In the genomic region with DNA sequence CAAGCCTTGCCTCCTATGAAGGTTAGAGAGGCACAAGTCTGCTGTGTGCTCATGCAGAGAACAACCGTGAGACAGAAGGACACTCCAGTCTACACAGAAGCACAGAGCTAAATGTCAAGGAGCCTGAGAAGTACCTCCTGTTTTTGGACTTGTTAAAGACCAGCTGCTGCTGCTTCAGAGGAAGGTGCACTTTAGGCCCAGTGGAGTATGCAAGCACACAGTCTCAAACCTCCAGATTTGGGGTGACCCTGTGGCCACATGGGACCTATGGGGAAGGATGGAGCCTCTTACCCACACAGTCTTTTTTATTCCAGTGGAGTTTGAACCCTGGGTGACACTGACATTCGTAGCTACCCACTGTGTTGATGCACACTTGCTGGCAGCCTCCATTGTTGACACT, we compare ENCODE assay signal across 32 mouse cellular contexts. TPM values are rescaled to one million over a fixed set of nuclear protein-coding genes. Genes with fewer than 3 reads are reported as not detected.
A peak's percentile ranks its signal among the peaks of the same experiment; 100 is the strongest.
DNase-seq lines count a peak whose midpoint lies in the region; ATAC-seq and TF ChIP-seq lines count a peak whose summit lies in the region.
"Had no signal": no experiment of that assay in that cellular context is flagged by ENCODE, and none has a peak within 500 bp of the region (broad histone marks: within the 10 kb centered on the region; RNA-seq: fewer than 3 reads in every experiment).

No protein-coding gene starts in this region.

- DNase-seq in adrenal gland, adult 2 months: peak; percentile 51
- DNase-seq in adrenal gland, postnatal 25 days: no peak
- peak; percentile 46 for DNase-seq in lung, postnatal 0 days (ENCODE audit: low spot score)
- no peak for DNase-seq in lung, postnatal 4 days
- DNase-seq in midbrain, embryonic 11.5 days (ENCODE audit: low spot score, missing footprints): peak; percentile 35
- DNase-seq in adrenal gland, postnatal 36 days: peak; percentile 16 to 17
- DNase-seq: B cell, adult 2 months; cerebellum, adult 11-12 months; cerebellum, adult 8-10 months; cerebellum, postnatal 10 days; cerebellum, postnatal 36 days; embryo, embryonic 11 days; gastrocnemius, postnatal 10 days; gastrocnemius, postnatal 36 days; heart, adult 2 months; heart, postnatal 14 days; heart, postnatal 4 days had no signal

- H3K27ac ChIP-seq in lung, postnatal 0 days (ENCODE audit: low read length): no peak overlapping the region
- H3K27ac ChIP-seq in midbrain, embryonic 11.5 days (ENCODE audit: low read depth, low read length): no peak overlapping the region
- no peak overlapping the region for H3K27ac ChIP-seq in midbrain, embryonic 13.5 days
- H3K27ac ChIP-seq: embryonic facial prominence, embryonic 10.5 days; embryonic facial prominence, embryonic 13.5 days; forebrain, embryonic 13.5 days; heart, adult 2 months; heart, embryonic 10.5 days; heart, embryonic 13.5 days; hindbrain, embryonic 14.5 days; hindbrain, postnatal 0 days had no signal

- no peaks in the 10 kb centered on the region for H3K9me3 ChIP-seq in lung, postnatal 0 days (ENCODE audit: low read length)
- H3K9me3 ChIP-seq in midbrain, embryonic 11.5 days (ENCODE audit: control insufficient read depth, low read length): no peaks in the 10 kb centered on the region
- H3K9me3 ChIP-seq in midbrain, embryonic 13.5 days: no peaks in the 10 kb centered on the region
- H3K9me3 ChIP-seq: embryonic facial prominence, embryonic 10.5 days; embryonic facial prominence, embryonic 13.5 days; forebrain, embryonic 13.5 days; G1E; heart, embryonic 10.5 days; heart, embryonic 13.5 days had no signal

- H3K4me3 ChIP-seq in lung, postnatal 0 days (ENCODE audit: low read depth, low read length): no peak overlapping the region
- no peak overlapping the region for H3K4me3 ChIP-seq in midbrain, embryonic 11.5 days (ENCODE audit: low read depth, low read length)
- H3K4me3 ChIP-seq in midbrain, embryonic 13.5 days (replicated peaks): no peak overlapping the region
- H3K4me3 ChIP-seq: embryonic facial prominence, embryonic 10.5 days; embryonic facial prominence, embryonic 13.5 days; erythroblast, embryonic 14.5 days; forebrain, embryonic 13.5 days; heart, adult 2 months; heart, embryonic 10.5 days; heart, embryonic 13.5 days had no signal

- WGBS in lung, postnatal 0 days: 39% methylated on average over 2 of the region's 2 CpGs
- 80% methylated on average over 2 of the region's 2 CpGs for WGBS in midbrain, embryonic 11.5 days
- WGBS in midbrain, embryonic 13.5 days: 80% methylated on average over 2 of the region's 2 CpGs

- no peaks in the 10 kb centered on the region; the same call in 1 of the 2 replicates for H3K4me1 ChIP-seq in lung, postnatal 0 days (ENCODE audit: insufficient read depth, low read depth, low read length)
- H3K4me1 ChIP-seq in midbrain, embryonic 11.5 days (ENCODE audit: control insufficient read depth, insufficient read depth, low read length): no peaks in the 10 kb centered on the region
- no peaks in the 10 kb centered on the region for H3K4me1 ChIP-seq in midbrain, embryonic 13.5 days (replicated peaks)
- H3K4me1 ChIP-seq: embryonic facial prominence, embryonic 10.5 days; forebrain, embryonic 13.5 days had no signal

- TF ChIP-seq CTCF in lung, postnatal 0 days (IDR thresholded peaks at IDR 0.05): no peak

- no peak for TF ChIP-seq EP300 in lung, postnatal 0 days (IDR thresholded peaks at IDR 0.05)

- H3K36me3 ChIP-seq in lung, postnatal 0 days (ENCODE audit: insufficient read depth, low read length): no peaks in the 10 kb centered on the region
- H3K36me3 ChIP-seq in midbrain, embryonic 11.5 days (ENCODE audit: control insufficient read depth, insufficient read depth, low read length): no peaks in the 10 kb centered on the region
- no peaks in the 10 kb centered on the region for H3K36me3 ChIP-seq in midbrain, embryonic 13.5 days
- H3K36me3 ChIP-seq: embryonic facial prominence, embryonic 10.5 days; embryonic facial prominence, embryonic 13.5 days; heart, embryonic 10.5 days; heart, embryonic 13.5 days had no signal

- H3K4me2 ChIP-seq in lung, postnatal 0 days (replicated peaks; ENCODE audit: low read depth, low read length): no peak overlapping the region
- no peak overlapping the region for H3K4me2 ChIP-seq in midbrain, embryonic 11.5 days
- H3K4me2 ChIP-seq in midbrain, embryonic 13.5 days (replicated peaks): no peak overlapping the region
- H3K4me2 ChIP-seq: embryonic facial prominence, embryonic 13.5 days; forebrain, embryonic 13.5 days; heart, embryonic 13.5 days; hindbrain, embryonic 14.5 days had no signal

- H3K27me3 ChIP-seq in lung, postnatal 0 days (replicated peaks; ENCODE audit: insufficient read depth, low read length): no peaks in the 10 kb centered on the region
- H3K27me3 ChIP-seq in midbrain, embryonic 11.5 days (ENCODE audit: control insufficient read depth, insufficient read depth, low read length): no peaks in the 10 kb centered on the region
- peaks cover 11% of the 10 kb centered on the region; the same call in 1 of the 2 replicates for H3K27me3 ChIP-seq in midbrain, embryonic 13.5 days
- H3K27me3 ChIP-seq: CH12.LX; heart, embryonic 13.5 days had no signal

- peak; percentile 51 for ATAC-seq in lung, postnatal 0 days
- no peak for ATAC-seq in midbrain, embryonic 11.5 days (ENCODE audit: low FRiP score)
- no peak for ATAC-seq in midbrain, embryonic 13.5 days
- no peak for ATAC-seq in inflammation-experienced regulatory T-cells, adult 6 months
- ATAC-seq: forebrain, embryonic 13.5 days; forebrain, embryonic 16.5 days; hindbrain, postnatal 0 days; Patski had no signal

- no peak overlapping the region for H3K9ac ChIP-seq in lung, postnatal 0 days (replicated peaks; ENCODE audit: low read depth)
- H3K9ac ChIP-seq in midbrain, embryonic 11.5 days (ENCODE audit: low read length): no peak overlapping the region
- H3K9ac ChIP-seq in midbrain, embryonic 13.5 days (replicated peaks): no peak overlapping the region
- H3K9ac ChIP-seq: embryonic facial prominence, embryonic 13.5 days; forebrain, embryonic 13.5 days; heart, embryonic 13.5 days; hindbrain, embryonic 14.5 days had no signal

RNA-seq across cellular contexts. Expression of a gene that starts 34.1 kb away (rescaled TPM):
- total RNA-seq in adrenal gland, adult 2 months (2021): under 1 TPM; 0.17 to 0.62 TPM
- 0.10 and 0.22 TPM in 2 replicates for polyA plus RNA-seq in adrenal gland, adult 2 months (2012; rRNA removed)
- total RNA-seq in adrenal gland, postnatal 25 days (2021): 0.52 and 1.3 TPM in 2 replicates
- polyA plus RNA-seq in lung, postnatal 0 days (2015; fragmentation: Nextera tagmentation; extraction: Ambion mirVana): 14.9 TPM in 2 replicates
- 3.6 and 4.2 TPM in 2 replicates for polyA plus RNA-seq in midbrain, embryonic 11.5 days (2014; fragmentation: Nextera tagmentation; extraction: Ambion mirVana)
- 1.5 and 1.7 TPM in 2 replicates for polyA plus RNA-seq in midbrain, embryonic 13.5 days (2015; fragmentation: Nextera tagmentation; extraction: Ambion mirVana)
- total RNA-seq in adrenal gland, postnatal 36 days (2021): under 1 TPM; 0.26 to 0.56 TPM
- not detected for polyA plus RNA-seq in inflammation-experienced regulatory T-cells, adult 6 months (2017; shearing (Covaris generic))
- total RNA-seq: CH12.LX; granulocyte monocyte progenitor cell, adult 5-6 weeks had no signal
- polyA plus RNA-seq: erythroblast, embryonic 14.5 days; Patski had no signal

RNA-seq across cellular contexts. Expression of a gene that starts 49.6 kb away (rescaled TPM):
- total RNA-seq in adrenal gland, adult 2 months (2021): 1 to 10 TPM; 1.1 to 1.4 TPM
- 0.06 and 2.3 TPM in 2 replicates for polyA plus RNA-seq in adrenal gland, adult 2 months (2012; rRNA removed)
- 0.24 and 0.48 TPM in 2 replicates for total RNA-seq in adrenal gland, postnatal 25 days (2021)
- polyA plus RNA-seq in lung, postnatal 0 days (2015; fragmentation: Nextera tagmentation; extraction: Ambion mirVana): 0.57 and 0.58 TPM in 2 replicates
- 1.1 and 1.3 TPM in 2 replicates for polyA plus RNA-seq in midbrain, embryonic 11.5 days (2014; fragmentation: Nextera tagmentation; extraction: Ambion mirVana)
- 2.0 and 2.2 TPM in 2 replicates for polyA plus RNA-seq in midbrain, embryonic 13.5 days (2015; fragmentation: Nextera tagmentation; extraction: Ambion mirVana)
- 1 to 10 TPM in 1 of 2 experiments, under 1 TPM in 1; 0.63 to 1.3 TPM for total RNA-seq in adrenal gland, postnatal 36 days (2021)
- under 1 TPM; 0.11 to 0.98 (median 0.74) TPM for polyA plus RNA-seq in inflammation-experienced regulatory T-cells, adult 6 months (2017; shearing (Covaris generic))
- total RNA-seq: gastrocnemius, postnatal 36 days; granulocyte monocyte progenitor cell, adult 5-6 weeks had no signal
- polyA plus RNA-seq: G1E had no signal

Comparison
In these comparisons a context has a peak if more than half of its experiments do, and no peak if none do; other contexts are left out.
1. DNase-seq: peak in adrenal gland, adult 2 months (single experiment), lung, postnatal 0 days (single experiment), midbrain, embryonic 11.5 days (single experiment) and adrenal gland, postnatal 36 days (2 of 2); none in adrenal gland, postnatal 25 days (single experiment) and lung, postnatal 4 days (0 of 2).